Mouse (Mus musculus): Measurements from ENCODE around the gene Tst. TPM values are rescaled to one million over a fixed set of nuclear protein-coding genes. Genes with fewer than 3 reads are reported as not detected.
A peak's percentile ranks its signal among the peaks of the same experiment; 100 is the strongest.

The Tst gene
- polyA plus RNA-seq, 1 experiment from 2014 or later: 32.8 TPM

DNA sequence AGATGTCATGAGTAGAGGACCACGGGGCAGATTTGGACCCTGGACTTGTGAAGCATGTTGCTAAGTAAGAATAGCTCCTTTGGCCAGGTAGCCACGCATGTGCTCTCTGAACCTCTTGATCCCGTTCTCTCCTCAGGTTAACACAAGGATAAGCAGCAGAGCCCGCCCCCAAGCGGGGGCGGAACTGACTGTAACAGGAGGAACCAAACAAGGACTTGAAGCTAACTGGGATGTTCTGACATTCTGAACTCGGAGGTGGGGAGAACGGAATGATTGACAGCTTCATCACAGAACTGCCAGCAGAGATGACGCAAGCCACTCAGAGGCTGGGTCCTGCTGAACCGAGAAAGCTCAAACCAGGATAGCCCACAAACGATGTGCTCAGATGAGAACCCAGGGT is 18.8 kb upstream of the Tst start:
- Histone ChIP-seq H3K4me3 (ENCODE audit: low read length) (no peak overlapping the region), H3K4me2 (replicated peaks; ENCODE audit: low read depth, low read length) (no peak overlapping the region)
- WGBS: 23% methylated on average over 11 of the region's 11 CpGs

DNA sequence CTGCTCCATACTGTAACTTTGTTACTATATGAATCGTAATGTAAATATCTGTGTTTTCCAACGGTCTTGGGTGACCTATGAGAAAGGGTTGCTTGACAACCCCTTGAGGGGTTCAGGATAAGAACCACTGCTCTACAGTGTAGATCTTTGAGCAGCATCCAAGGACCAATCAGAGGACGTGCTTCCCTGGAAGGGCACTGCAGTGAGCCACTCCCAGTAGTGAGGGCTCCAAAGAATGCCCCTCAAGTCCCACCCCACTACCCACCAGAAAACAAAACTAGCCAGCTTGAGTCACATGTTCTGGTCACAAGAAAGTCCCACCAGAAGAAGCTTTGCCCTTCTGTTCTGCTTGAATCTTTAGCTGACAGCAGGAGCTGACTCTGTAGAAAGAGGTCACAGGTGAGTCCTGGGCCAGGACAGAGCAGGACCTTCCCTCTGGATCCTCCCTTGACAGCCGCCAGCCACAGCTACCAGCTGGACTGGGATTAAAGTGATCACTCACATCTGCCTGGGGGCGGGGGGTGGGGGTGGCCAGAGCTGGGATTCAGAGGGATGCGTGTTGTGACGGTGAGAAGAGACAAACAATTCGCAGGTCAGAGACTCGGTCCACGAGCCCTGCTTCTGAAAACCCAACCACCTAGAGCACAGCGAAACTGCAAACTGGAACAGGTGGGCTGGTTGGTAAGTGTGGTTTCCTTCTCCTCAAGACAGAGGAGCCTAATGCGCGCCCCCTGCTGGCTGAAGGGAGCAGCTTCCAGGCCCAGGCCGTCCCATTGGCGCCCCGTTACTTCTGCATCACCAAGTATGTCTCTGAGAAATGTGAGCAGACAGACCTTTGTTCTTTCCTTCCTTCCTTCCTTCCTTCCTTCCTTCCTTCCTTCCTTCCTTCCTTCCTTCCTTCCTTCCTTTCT is 16.6 kb upstream of the Tst start:
- 21% methylated on average over 16 of the region's 16 CpGs for WGBS
- H3K9me3 ChIP-seq (ENCODE audit: control insufficient read depth, low read length): no peaks in the 10 kb centered on the region
- no peak overlapping the region for H3K9ac ChIP-seq (ENCODE audit: low read depth, low read length)
- H3K4me3 ChIP-seq (ENCODE audit: low read length): no peak overlapping the region
- H3K4me2 ChIP-seq (replicated peaks; ENCODE audit: low read depth, low read length): peak overlapping the region; percentile 24; the same call in 1 of the 2 replicates
- H3K27ac ChIP-seq (ENCODE audit: low read depth, low read length): no peak overlapping the region
- peak; percentile 72 for ATAC-seq (ENCODE audit: low FRiP score, low TSS enrichment)
- no peaks in the 10 kb centered on the region for H3K27me3 ChIP-seq (ENCODE audit: control insufficient read depth, insufficient read depth, low read length)
- H3K4me1 ChIP-seq (ENCODE audit: control insufficient read depth, insufficient read depth, low read length): peaks cover 6% of the 10 kb centered on the region; the same call in 1 of the 2 replicates
- H3K36me3 ChIP-seq (ENCODE audit: control insufficient read depth, insufficient read depth, low read length): no peaks in the 10 kb centered on the region

More for the DNA sequence above, 18.8 kb upstream of the Tst start:
- H3K4me1 ChIP-seq (ENCODE audit: control insufficient read depth, insufficient read depth, low read length): peaks cover 9% of the 10 kb centered on the region; the same call in 1 of the 2 replicates
- no peak overlapping the region for H3K9ac ChIP-seq (ENCODE audit: low read depth, low read length)
- no peaks in the 10 kb centered on the region for H3K36me3 ChIP-seq (ENCODE audit: control insufficient read depth, insufficient read depth, low read length)
- no peak overlapping the region for H3K27ac ChIP-seq (ENCODE audit: low read depth, low read length)
- ATAC-seq (ENCODE audit: low FRiP score, low TSS enrichment): no peak
- H3K9me3 ChIP-seq (ENCODE audit: control insufficient read depth, low read length): no peaks in the 10 kb centered on the region
- no peaks in the 10 kb centered on the region for H3K27me3 ChIP-seq (ENCODE audit: control insufficient read depth, insufficient read depth, low read length)

DNA sequence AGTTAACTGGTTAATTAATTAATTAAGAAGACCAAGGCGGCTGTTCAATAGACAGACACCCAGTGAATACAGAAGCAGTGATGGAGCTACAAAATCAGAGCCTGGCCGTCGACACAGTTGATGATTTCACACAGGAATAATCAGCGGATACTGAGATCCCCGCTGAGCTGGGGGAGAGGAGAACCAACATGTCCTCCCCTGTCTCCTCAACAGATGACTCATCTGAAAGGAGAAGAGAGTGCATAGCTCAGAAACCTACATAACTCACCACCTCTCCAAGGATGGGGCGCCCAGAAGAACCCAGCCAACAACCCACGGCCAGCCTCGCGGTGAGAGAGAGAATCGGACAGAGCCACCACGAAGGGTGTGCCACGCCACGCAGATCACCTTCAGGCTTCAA is 14.7 kb upstream of the Tst start:
- Histone ChIP-seq H3K36me3 (ENCODE audit: control insufficient read depth, insufficient read depth, low read length) (no peaks in the 10 kb centered on the region), H3K4me1 (ENCODE audit: control insufficient read depth, insufficient read depth, low read length) (peaks cover 12% of the 10 kb centered on the region; the same call in 1 of the 2 replicates), H3K9me3 (ENCODE audit: control insufficient read depth, low read length) (no peaks in the 10 kb centered on the region), H3K27ac (ENCODE audit: low read depth, low read length) (no peak overlapping the region), H3K4me2 (replicated peaks; ENCODE audit: low read depth, low read length) (no peak overlapping the region), H3K4me3 (ENCODE audit: low read length) (no peak overlapping the region), H3K27me3 (ENCODE audit: control insufficient read depth, insufficient read depth, low read length) (no peaks in the 10 kb centered on the region), H3K9ac (ENCODE audit: low read depth, low read length) (no peak overlapping the region)
- 88% methylated on average over 13 of the region's 13 CpGs for WGBS
- ATAC-seq (ENCODE audit: low FRiP score, low TSS enrichment): no peak

DNA sequence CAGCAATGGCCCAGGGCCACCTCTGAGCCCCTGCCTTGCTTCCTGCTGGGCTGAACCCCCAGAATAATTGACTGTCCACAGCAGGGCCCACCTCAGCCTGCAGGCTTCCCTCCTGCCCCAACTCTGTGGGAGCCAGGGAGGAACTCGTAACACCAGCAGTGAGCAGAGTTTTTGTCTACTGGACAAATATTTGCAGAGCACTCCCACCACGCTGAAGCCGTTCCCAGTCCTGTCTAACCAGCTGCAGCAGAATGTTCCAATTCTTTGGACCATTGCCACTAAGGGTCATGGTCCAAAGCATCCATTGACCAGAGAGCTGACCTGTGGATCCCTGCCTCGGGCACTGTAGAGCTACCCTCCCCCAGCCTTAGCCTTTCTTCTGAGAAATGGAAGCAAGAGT is 11.2 kb upstream of the Tst start:
- H3K4me3 ChIP-seq (ENCODE audit: low read length): no peak overlapping the region
- H3K9ac ChIP-seq (ENCODE audit: low read depth, low read length): peak overlapping the region; percentile 18; the same call in 1 of the 2 replicates
- H3K4me2 ChIP-seq (replicated peaks; ENCODE audit: low read depth, low read length): no peak overlapping the region; the same call in 1 of the 2 replicates
- H3K27ac ChIP-seq (ENCODE audit: low read depth, low read length): peak overlapping the region; percentile 81; the same call in 1 of the 2 replicates
- H3K27me3 ChIP-seq (ENCODE audit: control insufficient read depth, insufficient read depth, low read length): no peaks in the 10 kb centered on the region
- H3K4me1 ChIP-seq (ENCODE audit: control insufficient read depth, insufficient read depth, low read length): peaks cover 7% of the 10 kb centered on the region; the same call in 1 of the 2 replicates
- no peaks in the 10 kb centered on the region for H3K9me3 ChIP-seq (ENCODE audit: control insufficient read depth, low read length)
- 6% methylated on average over 4 of the region's 4 CpGs for WGBS
- ATAC-seq (ENCODE audit: low FRiP score, low TSS enrichment): peak; percentile 65; the same call in 1 of the 2 replicates
- H3K36me3 ChIP-seq (ENCODE audit: control insufficient read depth, insufficient read depth, low read length): no peaks in the 10 kb centered on the region; the same call in 1 of the 2 replicates

DNA sequence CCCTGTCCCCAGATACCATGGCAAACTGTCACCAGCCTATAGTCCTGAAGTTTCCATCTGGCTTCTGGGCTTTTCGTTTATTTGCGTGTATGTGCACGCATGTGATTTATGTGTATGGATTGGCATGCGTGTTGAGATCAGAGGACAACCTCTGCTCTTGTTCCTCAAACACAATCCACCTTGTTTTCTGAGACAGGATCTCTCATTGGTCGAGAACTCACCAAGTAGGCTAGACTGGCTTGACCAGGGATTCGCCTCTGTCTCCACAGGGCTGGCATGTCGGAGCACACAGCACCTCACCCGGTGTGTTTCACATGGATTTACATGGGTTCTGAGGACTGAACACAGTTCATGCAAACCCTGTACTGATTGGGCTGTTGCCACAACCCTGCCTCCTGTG is 8.4 kb upstream of the Tst start:
- Histone ChIP-seq H3K9ac (ENCODE audit: low read depth, low read length) (no peak overlapping the region), H3K9me3 (ENCODE audit: control insufficient read depth, low read length) (no peaks in the 10 kb centered on the region), H3K27ac (ENCODE audit: low read depth, low read length) (no peak overlapping the region), H3K4me2 (replicated peaks; ENCODE audit: low read depth, low read length) (no peak overlapping the region), H3K27me3 (ENCODE audit: control insufficient read depth, insufficient read depth, low read length) (peaks cover 18% of the 10 kb centered on the region), H3K4me3 (ENCODE audit: low read length) (no peak overlapping the region), H3K36me3 (ENCODE audit: control insufficient read depth, insufficient read depth, low read length) (no peaks in the 10 kb centered on the region; the same call in 1 of the 2 replicates), H3K4me1 (ENCODE audit: control insufficient read depth, insufficient read depth, low read length) (peaks cover 14% of the 10 kb centered on the region)
- ATAC-seq (ENCODE audit: low FRiP score, low TSS enrichment): no peak
- WGBS: 89% methylated on average over 8 of the region's 8 CpGs

DNA sequence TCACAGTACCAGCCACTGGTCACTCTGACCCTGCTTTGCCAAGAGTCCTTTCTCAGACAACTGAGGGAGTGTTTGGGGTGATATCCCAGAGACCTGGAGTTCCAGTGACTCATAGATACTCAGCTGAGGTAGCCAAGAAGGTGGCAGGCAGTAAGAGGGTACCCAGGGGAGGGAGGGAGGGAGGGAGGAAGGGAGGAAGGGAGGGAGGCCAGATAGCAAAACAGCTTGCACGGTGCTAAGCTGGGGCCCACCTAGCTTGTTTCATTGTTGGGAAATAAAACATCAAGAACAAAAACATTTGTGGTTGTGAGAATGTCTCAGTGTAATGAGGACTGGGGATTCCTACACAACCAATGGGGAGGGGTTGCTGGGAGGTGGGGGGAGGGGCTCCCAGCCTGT is 8.0 kb upstream of the Tst start:
- Histone ChIP-seq H3K4me3 (ENCODE audit: low read length) (no peak overlapping the region), H3K4me2 (replicated peaks; ENCODE audit: low read depth, low read length) (no peak overlapping the region), H3K36me3 (ENCODE audit: control insufficient read depth, insufficient read depth, low read length) (no peaks in the 10 kb centered on the region; the same call in 1 of the 2 replicates), H3K27me3 (ENCODE audit: control insufficient read depth, insufficient read depth, low read length) (peaks cover 23% of the 10 kb centered on the region), H3K9me3 (ENCODE audit: control insufficient read depth, low read length) (no peaks in the 10 kb centered on the region), H3K27ac (ENCODE audit: low read depth, low read length) (no peak overlapping the region), H3K9ac (ENCODE audit: low read depth, low read length) (no peak overlapping the region), H3K4me1 (ENCODE audit: control insufficient read depth, insufficient read depth, low read length) (peaks cover 14% of the 10 kb centered on the region)
- no peak for ATAC-seq (ENCODE audit: low FRiP score, low TSS enrichment)
- WGBS: 46% methylated on average over 1 of the region's 1 CpGs

DNA sequence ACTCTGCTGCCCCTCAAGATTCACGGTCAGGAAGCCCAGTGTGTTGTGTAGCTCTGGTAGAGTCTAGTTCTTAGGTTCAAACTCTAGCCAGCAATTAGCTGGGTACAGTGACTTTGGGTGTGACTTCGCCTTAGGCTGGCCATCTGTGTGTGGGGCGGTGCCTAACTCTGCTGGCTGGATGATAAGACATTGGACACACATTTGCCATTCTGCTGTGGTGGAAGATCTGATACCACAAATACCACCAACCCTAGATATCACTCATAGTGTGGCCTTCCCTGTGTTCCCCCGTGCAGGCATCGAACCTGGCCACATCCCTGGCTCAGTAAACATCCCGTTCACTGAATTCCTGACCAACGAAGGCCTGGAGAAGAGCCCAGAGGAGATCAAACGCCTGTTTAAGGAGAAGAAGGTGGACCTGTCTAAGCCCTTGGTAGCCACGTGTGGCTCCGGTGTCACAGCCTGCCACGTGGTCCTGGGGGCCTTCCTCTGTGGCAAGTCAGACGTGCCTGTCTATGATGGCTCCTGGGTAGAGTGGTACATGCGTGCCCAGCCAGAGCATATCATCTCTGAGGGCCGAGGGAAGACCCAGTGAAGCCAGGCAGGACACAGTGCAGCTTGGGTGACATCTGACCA is 7.5 kb upstream of the Tst start:
- Histone ChIP-seq H3K36me3 (ENCODE audit: control insufficient read depth, insufficient read depth, low read length) (no peaks in the 10 kb centered on the region; the same call in 1 of the 2 replicates), H3K4me3 (ENCODE audit: low read length) (no peak overlapping the region), H3K4me1 (ENCODE audit: control insufficient read depth, insufficient read depth, low read length) (peaks cover 14% of the 10 kb centered on the region), H3K27me3 (ENCODE audit: control insufficient read depth, insufficient read depth, low read length) (peaks cover 28% of the 10 kb centered on the region), H3K9ac (ENCODE audit: low read depth, low read length) (no peak overlapping the region), H3K27ac (ENCODE audit: low read depth, low read length) (no peak overlapping the region), H3K9me3 (ENCODE audit: control insufficient read depth, low read length) (no peaks in the 10 kb centered on the region), H3K4me2 (replicated peaks; ENCODE audit: low read depth, low read length) (no peak overlapping the region)
- 86% methylated on average over 14 of the region's 14 CpGs for WGBS
- ATAC-seq (ENCODE audit: low FRiP score, low TSS enrichment): no peak

DNA sequence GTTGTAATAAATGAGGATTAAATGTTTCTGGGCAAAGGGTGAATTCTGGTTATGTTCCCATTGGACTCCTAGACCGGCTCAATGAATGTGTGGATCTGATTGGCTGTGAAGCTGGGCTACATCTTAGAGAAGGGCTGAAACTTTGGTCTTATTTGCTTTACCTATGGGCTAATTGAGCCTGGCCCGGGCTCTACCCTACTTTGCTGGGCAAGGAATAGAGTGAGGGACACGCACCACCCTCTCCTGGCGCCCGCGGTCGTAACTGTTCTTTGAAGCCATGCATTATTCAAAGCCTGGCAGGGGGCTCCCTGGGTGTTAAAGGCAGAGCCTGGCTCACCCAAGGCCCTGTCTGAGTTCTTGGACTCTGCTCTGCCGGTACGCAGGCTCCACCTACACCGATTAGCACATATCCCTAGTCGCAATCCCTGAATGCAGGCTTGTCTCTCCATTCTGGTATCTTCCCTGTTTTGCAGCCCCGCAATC is 3.9 kb upstream of the Tst start:
- H3K27ac ChIP-seq (ENCODE audit: low read depth, low read length): no peak overlapping the region
- H3K27me3 ChIP-seq (ENCODE audit: control insufficient read depth, insufficient read depth, low read length): peaks cover 28% of the 10 kb centered on the region
- peaks cover 19% of the 10 kb centered on the region for H3K4me1 ChIP-seq (ENCODE audit: control insufficient read depth, insufficient read depth, low read length)
- H3K9me3 ChIP-seq (ENCODE audit: control insufficient read depth, low read length): no peaks in the 10 kb centered on the region
- peak overlapping the region; percentile 1; the same call in 1 of the 2 replicates for H3K9ac ChIP-seq (ENCODE audit: low read depth, low read length)
- no peak for ATAC-seq (ENCODE audit: low FRiP score, low TSS enrichment)
- H3K4me2 ChIP-seq (replicated peaks; ENCODE audit: low read depth, low read length): peak overlapping the region; percentile 35
- H3K36me3 ChIP-seq (ENCODE audit: control insufficient read depth, insufficient read depth, low read length): no peaks in the 10 kb centered on the region; the same call in 1 of the 2 replicates
- WGBS: 10% methylated on average over 12 of the region's 12 CpGs
- H3K4me3 ChIP-seq (ENCODE audit: low read length): peak overlapping the region; percentile 28
